Mouse (Mus musculus) heart, postnatal 0 days (tissue): ENCODE data around the gene Pgm1.

Experiments
- CTCF ChIP-seq: IDR thresholded peaks from 2 replicates; pipeline ENCODE4 v1.5.1; 2016; ENCODE audit warnings: antibody characterized with exemption, control low read depth, low read depth
- EP300 ChIP-seq: IDR thresholded peaks from 2 replicates; pipeline ENCODE4 v1.6.1; 2016; ENCODE audit warnings: antibody characterized with exemption, low read depth

- no peak for TF ChIP-seq CTCF
- TF ChIP-seq EP300, result no peak
Observed at GRCm38 (mm10) chr4:99981216-99981615, 52.0 kb downstream of the Pgm1 start.
